Mouse (Mus musculus): ENCODE data around the gene BC028528.
"Not testable (repeated sequence)": the region's sequence is repeated elsewhere in the genome, so short reads cannot be mapped to it uniquely, and the experiment has no call there.

The BC028528 gene

DNA sequence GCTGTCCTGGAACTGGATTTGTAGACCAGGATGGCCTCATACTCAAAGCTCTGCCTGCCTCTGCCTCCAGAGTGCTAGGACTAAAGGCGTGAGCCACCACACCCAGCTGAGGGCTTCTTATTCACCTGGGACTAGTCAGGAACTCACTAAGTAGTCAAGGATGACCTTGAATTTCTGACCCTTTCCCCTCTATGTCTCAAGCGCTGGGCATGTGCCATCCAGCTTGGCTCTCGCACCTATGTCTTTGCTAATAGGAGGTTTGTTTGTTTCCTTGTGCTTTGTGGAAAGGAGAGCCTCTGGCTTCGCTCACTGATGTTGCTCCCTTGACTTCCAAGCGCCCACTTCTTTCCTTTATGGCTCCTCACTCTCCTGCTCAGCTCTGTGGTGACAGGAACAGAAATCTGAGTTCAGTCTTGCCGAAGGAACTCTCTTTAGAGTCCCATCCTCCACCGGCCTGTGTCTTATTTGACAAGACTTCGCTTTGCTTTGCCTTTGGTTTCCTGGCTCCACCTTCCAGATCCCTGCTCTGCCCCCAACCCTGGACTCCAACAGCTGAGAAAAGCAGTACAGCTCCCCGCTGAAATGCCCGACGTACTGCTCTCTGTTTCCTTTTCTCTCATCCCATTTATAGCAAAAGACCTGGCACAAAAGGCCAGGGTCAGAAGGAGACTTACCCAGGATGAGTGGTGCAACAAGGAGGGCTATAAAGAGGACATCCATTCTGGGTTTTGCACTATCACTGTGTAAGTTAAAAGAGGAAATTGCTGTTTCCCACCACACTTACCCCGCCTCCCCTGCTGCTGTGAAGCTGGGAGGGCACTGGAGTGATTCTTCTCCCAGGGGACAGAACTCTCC, at the start of gene BC028528:
TSS of gene BC028528 (minus strand) at position 795 of the 855 bp plus-strand sequence.
- peak; percentile 54 for DNase-seq (ENCODE audit: extremely low spot score)

DNA sequence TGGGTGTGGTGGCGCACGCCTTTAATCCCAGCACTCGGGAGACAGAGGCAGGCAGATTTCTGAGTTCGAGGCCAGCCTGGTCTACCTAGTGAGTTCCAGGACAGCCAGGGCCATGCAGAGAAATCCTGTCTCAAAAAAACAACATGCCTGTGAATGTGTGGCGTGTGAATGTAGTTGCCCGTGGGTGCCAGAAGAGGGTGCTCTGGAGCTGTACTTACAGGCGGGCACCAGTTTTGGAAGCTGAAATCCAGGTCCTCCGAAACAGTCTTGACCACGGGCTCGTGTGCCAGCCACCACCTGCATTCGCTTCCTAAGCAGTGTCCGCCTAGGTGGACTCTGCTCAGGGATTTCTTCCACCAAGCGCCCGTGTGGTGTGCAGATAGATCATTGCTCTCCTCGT, 47.0 kb upstream of the BC028528 start:
- peak; percentile 25 for DNase-seq (ENCODE audit: extremely low spot score)

DNA sequence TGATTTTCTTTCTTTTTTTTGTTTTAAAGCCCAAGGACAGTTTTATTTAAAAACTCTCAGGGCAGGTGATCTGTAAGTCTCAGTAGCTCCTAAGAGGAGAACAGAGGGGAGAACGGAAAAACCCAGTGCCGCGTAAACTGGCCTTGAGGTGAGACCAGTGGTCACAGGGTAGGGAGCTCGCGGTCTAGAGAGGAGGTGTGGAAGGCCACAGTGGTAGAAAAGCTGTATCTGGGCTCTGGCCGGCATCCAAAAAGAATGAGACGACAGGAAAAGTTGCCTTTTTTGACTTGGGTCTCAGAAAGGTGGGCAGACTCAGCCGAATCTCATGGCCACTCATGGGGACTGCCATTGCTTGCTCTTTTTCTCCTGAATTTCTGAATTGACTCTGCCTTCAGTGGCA, 46.4 kb upstream of the BC028528 start:
- no peak for DNase-seq (ENCODE audit: extremely low spot score)

GRCm38 (mm10) chr3:95934448-95934847, 42.6 kb upstream of the BC028528 start:
- no peak for DNase-seq (ENCODE audit: extremely low spot score)

DNA sequence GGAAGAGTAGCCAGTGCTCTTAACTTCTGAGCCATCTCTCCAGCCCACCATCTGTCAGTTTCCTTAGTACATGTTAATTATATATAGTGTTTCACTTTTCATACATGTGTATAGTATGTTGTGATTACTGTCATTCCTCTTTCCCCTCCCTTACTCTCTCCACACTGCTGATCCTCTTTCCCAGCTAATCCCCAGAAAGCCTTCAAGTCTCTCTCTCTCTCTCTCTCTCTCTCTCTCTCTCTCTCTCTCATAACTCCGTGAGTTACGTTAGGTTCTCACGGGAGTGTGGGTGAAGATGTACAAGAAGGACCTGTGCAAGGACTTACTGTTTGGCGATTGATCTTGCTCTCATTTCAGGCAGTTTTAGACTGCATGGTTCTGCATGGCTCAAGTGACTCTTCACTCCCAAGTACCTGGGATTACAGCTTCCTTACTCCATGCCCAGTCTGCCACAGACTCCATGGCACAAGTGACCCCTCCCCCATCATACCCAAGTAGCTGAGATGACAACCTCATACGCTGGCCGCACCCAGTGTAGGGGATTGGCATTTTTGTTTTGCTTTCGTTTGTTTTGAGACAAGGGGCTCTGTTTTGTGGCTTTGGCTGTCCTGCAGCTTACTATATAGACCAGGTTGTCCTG, 41.4 kb upstream of the BC028528 start:
- DNase-seq (ENCODE audit: extremely low spot score) = no peak

DNA sequence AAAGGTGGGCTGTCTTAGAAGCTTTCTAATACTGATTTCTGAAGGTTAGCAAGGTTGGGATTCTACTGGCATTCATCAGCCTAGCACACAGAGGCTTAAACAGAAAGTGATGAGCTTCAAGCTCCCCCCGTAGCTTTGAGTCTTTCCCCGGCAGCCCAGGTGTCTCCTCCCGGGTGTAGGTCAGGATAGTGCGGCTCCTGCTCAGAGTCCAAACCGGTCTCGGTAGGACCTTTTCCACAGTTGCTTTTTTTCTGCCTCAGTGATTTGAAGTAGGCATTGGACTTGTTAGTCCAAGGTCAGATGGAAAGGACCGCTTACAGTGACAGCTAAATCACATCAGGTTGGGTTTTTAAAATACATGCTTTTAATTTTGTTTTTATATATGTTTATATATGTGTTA, 40.8 kb upstream of the BC028528 start:
- DNase-seq (ENCODE audit: extremely low spot score) = no peak

GRCm38 (mm10) chr3:95932157-95932556, 40.4 kb upstream of the BC028528 start:
- DNase-seq (ENCODE audit: extremely low spot score) = no peak

GRCm38 (mm10) chr3:95931471-95931870, 39.7 kb upstream of the BC028528 start:
- DNase-seq (ENCODE audit: extremely low spot score) = no peak

DNA sequence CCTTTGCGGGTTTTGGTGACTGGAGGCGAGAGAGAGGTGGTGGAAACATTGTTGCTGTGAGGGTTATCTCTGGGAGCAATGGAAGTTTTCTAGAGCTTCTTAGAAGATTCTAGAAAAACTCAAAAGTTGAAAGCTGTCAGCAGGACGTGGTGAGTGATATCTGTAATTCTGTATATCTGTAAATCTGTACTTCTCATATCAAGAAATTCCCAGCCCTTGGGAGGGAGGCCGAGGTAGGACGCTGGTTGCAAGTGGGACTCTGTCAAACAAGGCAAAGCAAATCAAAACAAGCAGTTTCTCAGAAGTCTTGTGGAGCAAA, 38.6 kb upstream of the BC028528 start:
- DNase-seq (ENCODE audit: extremely low spot score) = peak; percentile 39

DNA sequence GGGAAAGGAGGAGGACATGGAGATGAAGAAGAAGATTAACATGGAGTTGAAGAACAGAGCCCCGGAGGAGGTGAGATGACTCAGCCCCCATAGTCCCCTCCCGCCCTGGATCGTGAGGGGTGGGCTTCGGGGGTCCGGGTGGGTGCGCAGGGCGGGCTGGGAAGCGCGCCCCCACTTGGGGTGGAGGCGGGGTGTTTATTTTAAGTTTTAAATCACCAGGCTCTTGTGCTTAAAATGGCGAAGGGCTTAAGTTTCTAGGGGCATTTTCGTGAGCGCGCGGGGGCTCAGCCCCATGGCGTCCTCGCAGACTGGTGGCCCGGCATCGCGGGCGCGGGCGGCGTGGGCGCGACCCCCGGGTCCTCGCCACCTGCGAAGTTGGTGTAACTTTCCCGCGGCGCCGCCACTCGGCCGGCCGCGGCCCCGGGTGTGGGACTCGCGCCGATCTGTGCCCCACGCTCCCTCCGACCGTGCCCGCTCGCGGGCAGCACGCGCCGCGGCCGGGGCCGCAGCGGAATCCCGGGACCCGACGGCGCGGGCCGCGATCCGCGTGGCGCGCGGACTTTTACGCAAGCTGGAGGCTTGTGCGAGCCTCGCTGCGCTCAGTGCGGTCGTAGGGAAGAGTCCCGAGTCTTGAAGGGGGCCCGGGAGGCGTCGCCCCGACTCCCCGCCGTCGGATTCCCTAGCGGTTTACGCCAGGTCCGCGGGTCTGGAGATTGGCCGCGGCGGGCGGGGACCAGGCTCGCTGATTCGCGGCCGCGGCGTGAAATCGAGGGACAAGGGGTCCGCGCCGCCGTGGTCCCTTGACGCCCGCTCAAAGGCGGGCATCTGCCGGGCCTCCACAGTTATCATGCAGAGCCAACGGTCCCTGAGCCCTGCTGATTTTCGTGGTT, 38.0 kb upstream of the BC028528 start:
- peak; percentile 62 for DNase-seq (ENCODE audit: extremely low spot score)

DNA sequence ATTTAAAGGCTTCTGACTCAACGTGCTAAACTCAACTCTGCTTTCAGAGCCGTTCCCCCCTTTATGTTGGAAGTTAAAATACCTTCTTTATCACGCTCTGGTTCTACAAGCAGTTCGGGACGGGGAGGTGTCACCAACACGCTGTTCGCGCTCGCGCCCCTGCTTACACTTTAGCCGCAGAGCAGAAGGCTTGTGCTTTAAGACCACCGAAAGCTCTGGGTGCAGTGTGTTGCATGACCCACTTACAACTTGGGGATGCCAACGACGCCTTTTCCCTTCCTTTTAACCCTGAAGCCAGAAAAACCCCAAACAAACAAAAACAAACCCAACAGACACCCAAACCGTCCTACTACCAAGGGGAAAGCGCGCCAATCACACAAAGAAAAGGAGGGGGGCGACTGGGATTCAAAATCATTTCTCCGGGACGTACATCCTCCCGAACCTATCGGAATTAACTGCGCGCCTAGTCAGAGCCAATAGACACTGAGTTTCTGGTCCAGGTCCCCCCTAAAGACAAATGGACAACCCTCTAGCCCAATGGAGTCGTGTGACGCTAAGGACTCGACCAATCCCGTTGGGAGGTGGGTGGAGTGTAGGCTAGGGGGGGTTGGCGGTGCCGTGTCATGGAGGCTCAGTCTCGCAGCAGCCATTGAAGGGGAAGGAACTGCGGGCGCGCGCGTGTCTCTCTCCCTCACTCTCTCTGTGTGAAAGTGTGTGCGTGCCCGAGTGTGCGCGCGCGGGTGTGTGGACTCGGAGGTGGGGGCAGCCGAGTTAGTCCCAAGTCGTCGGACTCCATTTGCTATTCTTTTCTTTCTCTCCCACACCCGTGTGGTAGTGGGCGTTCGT, 37.1 kb upstream of the BC028528 start, which contains the start of gene Anp32e:
TSS of gene Anp32e (plus strand) at position 589 of the 846 bp plus-strand sequence.
- DNase-seq (ENCODE audit: extremely low spot score) = peak; percentile 98

DNA sequence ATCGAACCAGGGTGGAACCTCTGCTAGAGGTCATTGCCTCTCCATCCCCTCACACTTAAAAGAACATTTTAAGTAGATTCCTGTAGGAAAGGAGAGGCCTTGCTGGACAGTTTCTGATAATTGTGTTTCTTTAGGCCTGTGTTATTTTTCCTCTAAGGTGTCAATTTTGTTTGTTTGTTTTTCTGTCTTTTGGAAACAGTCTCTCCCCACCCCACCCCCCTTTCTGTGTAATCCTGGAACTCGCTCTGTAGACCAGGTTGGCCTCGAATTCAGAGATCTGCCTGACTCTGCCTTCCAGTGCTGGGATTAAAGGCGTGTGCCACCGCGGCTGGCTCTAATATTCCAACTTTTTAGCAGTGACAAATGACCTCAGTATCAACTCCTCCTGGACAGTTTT, 36.5 kb upstream of the BC028528 start:
- no peak for DNase-seq (ENCODE audit: extremely low spot score)

DNA sequence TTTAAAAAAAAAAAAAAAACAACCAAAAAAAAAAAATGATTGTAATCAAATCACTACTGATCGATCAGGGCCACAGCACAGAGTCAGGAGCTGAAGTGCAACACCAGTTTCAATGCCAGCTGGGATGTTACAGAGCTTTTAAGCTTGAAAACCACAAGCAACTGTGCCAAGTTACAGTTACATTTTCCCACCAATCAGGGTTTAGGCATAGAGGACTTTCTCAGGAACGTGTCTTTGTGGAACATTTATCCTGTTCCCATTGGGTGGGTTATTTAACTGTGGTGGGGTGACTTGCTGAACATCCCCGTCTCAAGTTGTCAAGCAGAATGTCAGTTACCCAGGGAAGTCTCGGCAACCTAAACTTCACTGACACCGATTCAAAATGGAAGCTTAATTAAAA, 33.3 kb upstream of the BC028528 start:
- DNase-seq (ENCODE audit: extremely low spot score) = no peak

- no peak for DNase-seq (ENCODE audit: extremely low spot score)
Measured at GRCm38 (mm10) chr3:95924185-95924584, 32.4 kb upstream of the BC028528 start.

GRCm38 (mm10) chr3:95923429-95923828, 31.6 kb upstream of the BC028528 start:
- not testable (repeated sequence) for DNase-seq (ENCODE audit: extremely low spot score)

- DNase-seq (ENCODE audit: extremely low spot score) = not testable (repeated sequence)
Measured at GRCm38 (mm10) chr3:95920532-95920931, 28.7 kb upstream of the BC028528 start.

- no peak for DNase-seq (ENCODE audit: extremely low spot score)
Measured at GRCm38 (mm10) chr3:95916760-95917159, 25.0 kb upstream of the BC028528 start.

DNA sequence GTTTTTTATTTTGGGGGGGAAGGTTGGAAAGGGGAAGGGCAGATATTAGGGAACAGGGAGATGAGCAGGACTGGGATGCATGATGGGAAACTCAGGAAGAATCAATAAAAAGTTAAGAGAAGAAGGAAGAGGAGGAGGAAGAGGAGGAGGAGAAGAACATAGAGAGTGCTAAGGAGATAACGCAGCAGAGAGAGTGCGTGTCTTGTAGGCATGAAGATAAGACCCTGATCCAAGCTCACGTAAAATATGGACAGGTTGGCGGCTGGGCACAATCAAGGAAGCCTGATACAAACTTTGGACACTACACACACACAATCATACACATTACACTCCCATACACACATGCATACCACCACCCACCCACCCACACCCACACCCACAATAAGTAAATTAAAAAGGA, 22.9 kb upstream of the BC028528 start:
- DNase-seq (ENCODE audit: extremely low spot score) = no peak

DNA sequence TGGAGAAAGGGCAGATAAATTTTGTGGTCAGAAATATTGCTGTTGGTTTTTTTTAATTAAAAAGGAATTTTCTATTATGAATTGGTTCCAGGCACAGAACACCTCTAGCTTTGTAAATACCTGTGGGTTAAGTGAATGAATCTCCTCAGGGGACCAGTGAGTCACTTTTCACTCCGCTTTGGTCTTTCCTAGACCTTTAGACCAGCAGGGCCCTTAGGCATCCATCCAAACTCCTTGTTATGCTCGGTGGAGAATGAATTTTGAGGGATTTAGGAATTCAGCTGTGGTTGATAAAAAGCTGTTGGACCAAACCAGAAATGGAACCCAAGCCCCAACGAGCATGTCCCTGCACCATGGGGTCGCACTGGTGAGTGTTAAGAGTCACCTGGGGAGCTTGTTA, 15.8 kb upstream of the BC028528 start:
- DNase-seq (ENCODE audit: extremely low spot score) = no peak

DNA sequence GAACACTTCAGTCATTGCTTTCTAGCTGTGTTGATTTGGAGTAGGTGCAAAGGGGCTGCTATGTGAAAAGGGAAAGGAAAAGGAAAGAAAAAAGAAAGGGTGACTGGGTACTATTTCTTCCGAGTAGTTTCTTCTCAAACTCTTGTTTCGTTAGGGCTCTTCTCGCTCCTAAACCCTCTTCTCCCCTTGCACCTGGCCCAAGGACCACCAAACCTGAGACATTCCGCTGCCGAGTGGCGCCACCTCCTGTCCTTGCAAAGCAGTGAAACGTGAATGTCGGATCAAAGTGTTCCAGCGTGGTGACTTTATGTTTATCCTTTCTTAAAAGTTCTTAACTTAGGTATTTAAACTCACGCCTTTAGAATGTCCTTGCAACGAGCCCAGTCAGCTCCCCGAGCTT, 15.1 kb upstream of the BC028528 start:
- peak; percentile 76 for DNase-seq (ENCODE audit: extremely low spot score)

GRCm38 (mm10) chr3:95905940-95906492, 14.2 kb upstream of the BC028528 start:
- DNase-seq (ENCODE audit: extremely low spot score) = peak; percentile 77
